Mouse (Mus musculus) spleen, adult 2 months (tissue): Measurements from ENCODE around the gene Lpar3.

ENCODE experiments used
- CTCF ChIP-seq: fragments of 200-500 bp; IDR thresholded peaks from 2 replicates; pipeline ENCODE4 v1.5.1; 2011; ENCODE audit warnings: mild to moderate bottlenecking, inconsistent platforms; ENCODE audit not compliant: insufficient read depth, insufficient read length, insufficient replicate concordance; ENCODE audit errors: extremely low read depth
- POLR2A ChIP-seq: fragments of 200-500 bp; IDR thresholded peaks from 2 replicates; pipeline ENCODE4 v1.6.1; 2011; ENCODE audit warnings: low read depth, low read length, inconsistent platforms

GRCm38 (mm10) chr3:146228559-146229310, 8.0 kb downstream of the Lpar3 start:
- TF ChIP-seq POLR2A (no peak), CTCF (no peak)
